Mouse (Mus musculus): ENCODE measurements around the gene Sfn.

DNA sequence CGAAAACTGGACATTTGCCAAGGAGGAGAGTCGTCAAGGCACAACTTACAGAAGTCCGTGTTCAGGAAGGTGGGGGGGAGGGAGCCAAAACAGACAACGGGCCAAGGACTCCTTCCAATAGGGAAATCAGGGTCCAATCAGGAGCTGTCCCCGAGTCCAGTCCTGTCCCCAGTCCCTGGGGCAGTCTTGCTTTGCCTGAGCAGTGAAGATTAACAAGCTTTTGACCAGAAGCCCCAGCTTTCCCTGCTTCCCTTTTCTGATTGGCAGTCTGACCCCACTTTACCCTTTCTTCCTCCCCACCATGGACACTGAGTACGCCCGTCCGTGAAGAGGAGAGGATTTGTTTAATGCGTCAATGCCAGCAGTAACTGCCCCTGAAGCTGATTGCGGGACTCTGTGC, 49.5 kb upstream of the Sfn start:
- TF ChIP-seq CTCF (IDR thresholded peaks at IDR 0.05; ENCODE audit: low read depth, low read length) = no peak
- no peak for TF ChIP-seq POLR2A (IDR thresholded peaks at IDR 0.05; ENCODE audit: borderline replicate concordance, low read depth, low read length)

Data from bone marrow macrophage, adult 2 months (primary cell).